Mouse (Mus musculus) gastrocnemius, adult 2 months (tissue): Measurements from ENCODE around the gene Ccdc138. TPM values are rescaled to one million over a fixed set of nuclear protein-coding genes. Genes with fewer than 3 reads are reported as not detected.

Experiments
- DNase-seq: peaks from one replicate; pipeline ENCODE4 v3.0.0; 2022
- H3K27ac ChIP-seq: fragments of 200-600 bp; 2 replicates; pipeline ENCODE4 v1.8.1; 2022; ENCODE audit warnings: mild to moderate bottlenecking
- H3K4me3 ChIP-seq: fragments of 200-600 bp; 2 replicates; pipeline ENCODE4 v1.8.1; 2022; ENCODE audit warnings: mild to moderate bottlenecking, moderate library complexity
- CTCF ChIP-seq: fragments of 200-600 bp; IDR thresholded peaks from 2 replicates; pipeline ENCODE4 v1.8.1; 2022; ENCODE audit warnings: antibody characterized with exemption, mild to moderate bottlenecking, moderate library complexity
- intact Hi-C: fragments of 180-260 bp; cut with DNase I; formaldehyde crosslinking; loops from one replicate; pipeline ENCODE4 v1.15.1; 2025
- total RNA-seq, 2 experiments: library from RNA; stranded (reverse); gene quantifications; 2 replicates each; pipeline ENCODE4 v1.2.3; 2021

The Ccdc138 gene
- total RNA-seq, 2 experiments from 2014 or later: 0.18 to 0.20 TPM

- intact Hi-C loops: no loop called here
- no peak overlapping the region for H3K4me3 ChIP-seq
- peak overlapping the region; percentile 61 for H3K27ac ChIP-seq
- no peak for TF ChIP-seq CTCF
- peak; percentile 21 for DNase-seq
These were observed 98.1 kb downstream of the Ccdc138 start for GRCm38 (mm10) chr10:58595821-58596220.

GRCm38 (mm10) chr10:58600151-58600550 is 102.4 kb downstream of the Ccdc138 start:
- no peak for TF ChIP-seq CTCF
- intact Hi-C loops: no loop called here
- DNase-seq: no peak
- Histone ChIP-seq H3K27ac (no peak overlapping the region), H3K4me3 (no peak overlapping the region)

DNA sequence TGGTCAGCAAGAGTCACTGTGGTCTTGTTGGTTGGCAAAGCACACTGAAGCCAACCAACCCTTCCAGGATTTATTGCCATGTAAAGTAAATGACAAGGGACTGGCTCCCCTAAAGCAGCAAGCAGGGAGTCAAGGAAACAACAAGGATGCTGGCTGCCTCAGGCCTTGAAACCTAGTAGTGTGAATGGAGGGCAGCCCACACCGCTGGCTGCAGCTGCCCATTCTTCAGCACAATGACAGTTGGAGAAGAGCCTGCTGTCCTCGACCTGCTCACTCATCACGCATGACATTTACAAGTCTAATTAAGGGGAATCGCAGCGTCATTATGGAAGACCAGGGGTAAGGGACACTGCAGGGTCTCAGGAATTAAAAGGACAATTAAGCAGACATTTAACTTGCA is 103.2 kb downstream of the Ccdc138 start:
- no peak for TF ChIP-seq CTCF
- Histone ChIP-seq H3K27ac (no peak overlapping the region), H3K4me3 (no peak overlapping the region)
- intact Hi-C loops: no loop called here
- DNase-seq: no peak

GRCm38 (mm10) chr10:58601431-58601901 is 103.7 kb downstream of the Ccdc138 start:
- intact Hi-C loops: no loop called here
- TF ChIP-seq CTCF: no peak
- Histone ChIP-seq H3K4me3 (peak overlapping the region; percentile 29), H3K27ac (peak overlapping the region; percentile 48; the same call in 1 of the 2 replicates)
- peak; percentile 68 for DNase-seq

DNA sequence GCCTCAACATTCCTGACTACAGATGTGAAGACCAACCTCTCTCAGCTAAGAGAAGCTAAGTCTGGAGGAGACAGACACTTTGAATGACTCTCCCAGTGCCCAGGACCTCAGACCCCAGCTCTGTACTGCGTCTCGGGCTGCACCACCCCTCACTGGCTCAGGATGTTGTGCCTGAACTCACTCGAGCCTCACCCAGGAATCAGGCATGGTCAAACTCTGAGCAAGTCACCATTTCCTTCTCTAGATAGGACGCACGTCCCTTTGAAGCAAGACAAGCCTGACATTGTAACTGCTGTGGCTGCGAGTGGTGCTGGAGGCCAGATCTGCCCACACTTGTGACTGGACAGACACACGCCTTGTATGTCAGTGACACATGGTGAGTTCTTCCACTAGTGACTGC is 104.2 kb downstream of the Ccdc138 start:
- intact Hi-C loops: no loop called here
- DNase-seq: no peak
- TF ChIP-seq CTCF: no peak
- H3K27ac ChIP-seq: peak overlapping the region; percentile 48; the same call in 1 of the 2 replicates
- peak overlapping the region; percentile 29 for H3K4me3 ChIP-seq

DNA sequence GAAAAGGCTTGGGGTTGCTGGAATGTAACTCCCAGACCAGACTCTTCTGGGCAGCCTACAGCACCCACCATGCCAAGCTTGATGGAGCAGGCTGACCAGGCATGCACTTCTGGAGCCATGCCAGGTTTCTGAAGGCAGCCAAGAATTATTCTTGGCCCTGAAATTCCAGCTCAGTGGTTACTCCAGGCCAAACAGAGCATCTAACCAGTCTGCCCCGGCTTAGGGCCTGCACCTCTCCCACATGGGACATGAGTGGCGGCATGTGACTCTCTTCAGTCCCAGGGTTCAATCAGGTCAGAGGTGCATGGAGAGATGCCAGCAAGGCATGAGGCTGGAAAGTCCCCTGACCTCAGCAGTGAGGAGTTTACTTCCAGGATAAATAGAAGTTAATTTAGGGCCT is 107.0 kb downstream of the Ccdc138 start:
- Histone ChIP-seq H3K27ac (peak overlapping the region; percentile 81), H3K4me3 (no peak overlapping the region)
- intact Hi-C loops: no loop called here
- TF ChIP-seq CTCF: no peak
- peak; percentile 90 for DNase-seq

DNA sequence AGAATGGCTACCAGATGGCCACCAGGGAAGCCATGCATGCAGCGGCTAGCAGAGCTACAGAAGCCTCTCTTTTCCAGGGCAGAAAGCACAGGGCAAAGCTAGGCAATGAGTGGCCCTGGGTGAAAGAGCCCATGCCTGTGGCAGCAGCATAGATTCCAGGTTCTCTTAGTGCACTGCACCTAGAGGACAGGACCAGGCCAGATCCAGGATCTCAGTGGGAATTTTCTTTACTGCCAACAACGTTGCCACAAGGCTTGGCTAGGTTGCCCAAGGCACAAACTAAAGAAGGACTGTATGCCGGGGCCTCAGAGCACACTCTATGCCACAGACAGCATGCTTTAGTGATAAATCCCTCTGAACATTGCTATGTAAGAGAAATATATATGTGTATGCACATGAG is 108.6 kb downstream of the Ccdc138 start:
- Histone ChIP-seq H3K4me3 (no peak overlapping the region), H3K27ac (no peak overlapping the region)
- TF ChIP-seq CTCF: no peak
- no peak for DNase-seq
- intact Hi-C loops: no loop called here

DNA sequence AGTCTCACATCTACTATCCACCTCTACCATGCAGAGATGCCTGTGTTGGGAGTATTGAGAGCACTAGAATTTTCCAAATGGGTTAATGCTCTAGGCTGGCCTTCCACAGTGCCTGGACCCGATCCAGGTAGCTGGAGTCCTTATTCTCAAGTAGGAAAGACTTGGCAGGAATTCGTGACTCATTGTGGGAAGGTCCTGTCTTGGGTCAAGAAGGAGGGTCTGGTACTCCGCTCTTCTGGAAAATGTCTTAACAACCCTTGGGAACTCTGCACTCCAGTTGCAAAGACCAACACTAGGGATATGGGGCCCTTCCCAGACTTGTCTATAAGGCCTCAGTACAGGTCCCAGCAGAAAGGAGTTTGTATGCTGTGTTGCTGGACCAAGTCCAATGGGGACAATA is 111.1 kb downstream of the Ccdc138 start:
- intact Hi-C loops: no loop called here
- Histone ChIP-seq H3K27ac (no peak overlapping the region), H3K4me3 (no peak overlapping the region)
- TF ChIP-seq CTCF: no peak
- no peak for DNase-seq

- TF ChIP-seq CTCF: no peak
- peak overlapping the region; percentile 71 for H3K27ac ChIP-seq
- no peak overlapping the region for H3K4me3 ChIP-seq
- intact Hi-C loops: no loop called here
- peak; percentile 62 for DNase-seq
These were observed 112.9 kb downstream of the Ccdc138 start for GRCm38 (mm10) chr10:58610484-58611261.

DNA sequence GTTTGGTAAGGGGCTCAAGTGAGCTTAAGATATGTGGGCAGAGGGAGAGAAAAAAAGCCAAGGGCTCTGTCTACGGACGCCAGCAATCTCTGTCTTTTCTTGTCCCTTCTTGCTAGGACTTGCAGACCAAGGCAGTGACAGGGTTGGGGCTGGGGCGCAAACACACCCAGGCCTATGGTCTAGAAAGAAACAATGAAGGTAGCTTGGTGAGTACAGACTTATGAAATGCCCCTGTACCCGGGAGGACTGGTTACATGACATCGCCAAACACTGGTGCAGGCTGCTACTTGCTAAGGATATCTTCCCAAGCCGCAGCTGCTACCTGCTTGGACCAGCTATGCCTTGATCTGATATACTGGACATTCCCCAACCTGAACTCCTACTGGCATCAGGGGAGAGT is 116.9 kb downstream of the Ccdc138 start:
- intact Hi-C loops: no loop called here
- DNase-seq: no peak
- no peak for TF ChIP-seq CTCF
- no peak overlapping the region for H3K4me3 ChIP-seq
- H3K27ac ChIP-seq: no peak overlapping the region

GRCm38 (mm10) chr10:58616565-58616964 is 118.8 kb downstream of the Ccdc138 start:
- no peak overlapping the region for H3K27ac ChIP-seq
- intact Hi-C loops: no loop called here
- no peak for DNase-seq
- H3K4me3 ChIP-seq: no peak overlapping the region
- no peak for TF ChIP-seq CTCF

GRCm38 (mm10) chr10:58618501-58619216 is 120.9 kb downstream of the Ccdc138 start:
- TF ChIP-seq CTCF: no peak
- DNase-seq: no peak
- intact Hi-C loops: no loop called here
- no peak overlapping the region for H3K4me3 ChIP-seq
- no peak overlapping the region for H3K27ac ChIP-seq

DNA sequence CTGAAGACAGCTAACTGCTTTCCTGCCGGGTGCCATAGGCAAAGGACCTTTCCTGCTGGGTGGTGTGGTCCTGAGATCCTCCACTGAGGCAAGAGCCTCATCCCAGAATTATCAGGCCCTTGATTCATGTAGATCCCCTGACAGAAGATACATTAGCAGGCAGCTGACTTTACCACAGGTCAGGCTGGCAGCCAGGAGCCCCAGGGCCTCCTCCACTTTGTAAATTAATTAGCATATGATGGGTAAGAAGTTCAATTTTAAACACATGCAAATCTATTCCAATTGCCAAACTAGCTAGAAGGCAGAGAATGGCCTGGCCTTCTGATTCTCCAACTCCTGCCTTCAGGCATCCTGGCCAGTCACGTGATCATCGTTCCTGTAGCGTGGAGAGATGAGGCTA is 121.5 kb downstream of the Ccdc138 start:
- Histone ChIP-seq H3K27ac (no peak overlapping the region), H3K4me3 (no peak overlapping the region)
- DNase-seq: no peak
- intact Hi-C loops: no loop called here
- TF ChIP-seq CTCF: no peak
